Mouse (Mus musculus) forebrain, embryonic 12.5 days (tissue): Measurements from ENCODE around the gene Vps37b. TPM values are rescaled to one million over a fixed set of nuclear protein-coding genes. Genes with fewer than 3 reads are reported as not detected.
A peak's percentile ranks its signal among the peaks of the same experiment; 100 is the strongest.
"Not testable (repeated sequence)": the region's sequence is repeated elsewhere in the genome, so short reads cannot be mapped to it uniquely, and the experiment has no call there.

Experiments
- ATAC-seq: fragments of 200-750 bp; cut with Nextera tagmentation; 2 replicates; pipeline ENCODE4 v1.8.0; 2017; ENCODE audit warnings: moderate TSS enrichment; ENCODE audit not compliant: low FRiP score
- H3K27ac ChIP-seq: fragments of 300-500 bp; sonication (generic); 2 replicates; pipeline ENCODE4 v1.5.1; 2016; ENCODE audit warnings: mild to moderate bottlenecking
- H3K27me3 ChIP-seq: fragments of 300-500 bp; sonication (generic); 2 replicates; pipeline ENCODE4 v1.6.1; 2016; ENCODE audit warnings: mild to moderate bottlenecking
- H3K36me3 ChIP-seq: fragments of 300-500 bp; sonication (generic); replicated peaks from 2 replicates; pipeline ENCODE4 v1.6.1; 2016; ENCODE audit warnings: mild to moderate bottlenecking
- H3K4me1 ChIP-seq: fragments of 300-500 bp; sonication (generic); 2 replicates; pipeline ENCODE4 v1.6.1; 2016
- H3K4me2 ChIP-seq: fragments of 300-500 bp; sonication (generic); 2 replicates; pipeline ENCODE4 v1.6.1; 2016; ENCODE audit warnings: mild to moderate bottlenecking, moderate library complexity
- H3K4me3 ChIP-seq: fragments of 300-500 bp; sonication (generic); replicated peaks from 2 replicates; pipeline ENCODE4 v1.5.1; 2016; ENCODE audit warnings: mild to moderate bottlenecking
- H3K9ac ChIP-seq: fragments of 300-500 bp; sonication (generic); 2 replicates; pipeline ENCODE4 v1.6.1; 2016; ENCODE audit warnings: mild to moderate bottlenecking
- H3K9me3 ChIP-seq: fragments of 300-500 bp; sonication (generic); 2 replicates; pipeline ENCODE4 v1.6.1; 2016
- WGBS: fragments of 180-500 bp; shearing (Covaris S2); methylation state at CpG from one replicate; pipeline ENCODE4 v1.1.7; 2016; 5-methylcytosine and 5-hydroxymethylcytosine counted together
- polyA plus RNA-seq: library from polyadenylated mRNA; unstranded; fragments of >200 nt; fragmentation: Nextera tagmentation; extraction: Ambion mirVana; gene quantifications from 2 replicates; pipeline ENCODE4 v1.2.1, GENCODE M21; 2016

Gene Vps37b
- polyA plus RNA-seq, 1 experiment from 2014 or later: 70.5 TPM

- Histone ChIP-seq H3K4me1 (no peaks in the 10 kb centered on the region), H3K4me3 (no peak overlapping the region), H3K27ac (no peak overlapping the region), H3K36me3 (no peaks in the 10 kb centered on the region), H3K9ac (no peak overlapping the region), H3K27me3 (no peaks in the 10 kb centered on the region), H3K9me3 (no peaks in the 10 kb centered on the region), H3K4me2 (no peak overlapping the region)
- ATAC-seq: no peak
- WGBS: 76% methylated on average over 7 of the region's 7 CpGs
Measured at GRCm38 (mm10) chr5:124058749-124059148, 26.7 kb upstream of the Vps37b start.

- no peaks in the 10 kb centered on the region for H3K27me3 ChIP-seq
- no peak overlapping the region for H3K4me3 ChIP-seq
- no peak for ATAC-seq
- H3K9ac ChIP-seq: no peak overlapping the region
- no peaks in the 10 kb centered on the region for H3K9me3 ChIP-seq
- no peaks in the 10 kb centered on the region for H3K4me1 ChIP-seq
- no peak overlapping the region for H3K27ac ChIP-seq
- 47% methylated on average over 4 of the region's 4 CpGs for WGBS
- no peak overlapping the region for H3K4me2 ChIP-seq
- no peaks in the 10 kb centered on the region for H3K36me3 ChIP-seq
Measured at GRCm38 (mm10) chr5:124056956-124057355, 24.9 kb upstream of the Vps37b start.

- H3K27me3 ChIP-seq: no peaks in the 10 kb centered on the region
- no peaks in the 10 kb centered on the region for H3K4me1 ChIP-seq
- no peaks in the 10 kb centered on the region for H3K9me3 ChIP-seq
- H3K27ac ChIP-seq: no peak overlapping the region
- no peaks in the 10 kb centered on the region for H3K36me3 ChIP-seq
- no peak for ATAC-seq
- H3K9ac ChIP-seq: no peak overlapping the region
- H3K4me2 ChIP-seq: no peak overlapping the region
- no peak overlapping the region for H3K4me3 ChIP-seq
- 100% methylated on average over 1 of the region's 1 CpGs for WGBS
Measured at GRCm38 (mm10) chr5:124056219-124056618, 24.1 kb upstream of the Vps37b start.

- not testable (repeated sequence) for ATAC-seq, H3K4me3 ChIP-seq, H3K9ac ChIP-seq, H3K4me2 ChIP-seq, H3K9me3 ChIP-seq, H3K27me3 ChIP-seq, H3K36me3 ChIP-seq, H3K27ac ChIP-seq
- 94% methylated on average over 7 of the region's 7 CpGs for WGBS
- peaks cover 10% of the 10 kb centered on the region; the same call in 1 of the 2 replicates for H3K4me1 ChIP-seq
Measured at GRCm38 (mm10) chr5:124052641-124053040, 20.6 kb upstream of the Vps37b start.

GRCm38 (mm10) chr5:124051899-124052491 is 19.9 kb upstream of the Vps37b start:
- H3K4me2 ChIP-seq: no peak overlapping the region
- 85% methylated on average over 11 of the region's 11 CpGs for WGBS
- H3K27ac ChIP-seq: no peak overlapping the region
- no peaks in the 10 kb centered on the region for H3K9me3 ChIP-seq
- peaks cover 10% of the 10 kb centered on the region; the same call in 1 of the 2 replicates for H3K4me1 ChIP-seq
- ATAC-seq: no peak
- no peaks in the 10 kb centered on the region for H3K36me3 ChIP-seq
- H3K4me3 ChIP-seq: no peak overlapping the region
- no peak overlapping the region for H3K9ac ChIP-seq
- no peaks in the 10 kb centered on the region for H3K27me3 ChIP-seq

- Histone ChIP-seq H3K4me2 (no peak overlapping the region), H3K4me3 (no peak overlapping the region)
- WGBS: 71% methylated on average over 14 of the region's 14 CpGs
Measured at GRCm38 (mm10) chr5:124050095-124051050, 18.3 kb upstream of the Vps37b start.

GRCm38 (mm10) chr5:124049249-124050045 is 17.4 kb upstream of the Vps37b start:
- Histone ChIP-seq H3K27me3 (no peaks in the 10 kb centered on the region), H3K4me1 (peaks cover 17% of the 10 kb centered on the region; the same call in 1 of the 2 replicates), H3K4me3 (no peak overlapping the region), H3K36me3 (no peaks in the 10 kb centered on the region), H3K4me2 (no peak overlapping the region), H3K9me3 (no peaks in the 10 kb centered on the region), H3K27ac (peak overlapping the region; percentile 63; the same call in 1 of the 2 replicates), H3K9ac (0 out of 2 replicates have a peak overlapping the region, but pooled peaks have one; percentile 36)
- ATAC-seq: no peak
- WGBS: 71% methylated on average over 15 of the region's 15 CpGs

More at GRCm38 (mm10) chr5:124050095-124051050, 18.3 kb upstream of the Vps37b start:
- H3K27me3 ChIP-seq: no peaks in the 10 kb centered on the region
- H3K36me3 ChIP-seq: no peaks in the 10 kb centered on the region
- no peaks in the 10 kb centered on the region for H3K9me3 ChIP-seq
- H3K9ac ChIP-seq: 0 out of 2 replicates have a peak overlapping the region, but pooled peaks have one; percentile 36
- no peak for ATAC-seq
- peaks cover 15% of the 10 kb centered on the region; the same call in 1 of the 2 replicates for H3K4me1 ChIP-seq
- H3K27ac ChIP-seq: peak overlapping the region; percentile 63; the same call in 1 of the 2 replicates

- WGBS: 85% methylated on average over 7 of the region's 7 CpGs
- no peaks in the 10 kb centered on the region for H3K9me3 ChIP-seq
- no peak overlapping the region for H3K27ac ChIP-seq
- no peak overlapping the region for H3K4me3 ChIP-seq
- no peaks in the 10 kb centered on the region for H3K27me3 ChIP-seq
- no peak overlapping the region for H3K9ac ChIP-seq
- ATAC-seq: no peak
- no peaks in the 10 kb centered on the region for H3K36me3 ChIP-seq
- H3K4me2 ChIP-seq: no peak overlapping the region
- peaks cover 27% of the 10 kb centered on the region for H3K4me1 ChIP-seq
Measured at GRCm38 (mm10) chr5:124046741-124047401, 14.8 kb upstream of the Vps37b start.

GRCm38 (mm10) chr5:124045453-124046010 is 13.5 kb upstream of the Vps37b start:
- Histone ChIP-seq H3K9ac (no peak overlapping the region), H3K4me1 (peaks cover 27% of the 10 kb centered on the region), H3K36me3 (no peaks in the 10 kb centered on the region), H3K4me3 (no peak overlapping the region), H3K27ac (peak overlapping the region; percentile 14), H3K27me3 (no peaks in the 10 kb centered on the region), H3K9me3 (no peaks in the 10 kb centered on the region), H3K4me2 (no peak overlapping the region)
- ATAC-seq: no peak
- 37% methylated on average over 11 of the region's 11 CpGs for WGBS

GRCm38 (mm10) chr5:124043999-124044398 is 11.9 kb upstream of the Vps37b start:
- no peak overlapping the region for H3K9ac ChIP-seq
- H3K27me3 ChIP-seq: no peaks in the 10 kb centered on the region
- H3K36me3 ChIP-seq: no peaks in the 10 kb centered on the region
- WGBS: 70% methylated on average over 5 of the region's 5 CpGs
- H3K4me1 ChIP-seq: peaks cover 17% of the 10 kb centered on the region
- H3K9me3 ChIP-seq: no peaks in the 10 kb centered on the region
- peak overlapping the region; percentile 93 for H3K27ac ChIP-seq
- H3K4me2 ChIP-seq: peak overlapping the region; percentile 21; the same call in 1 of the 2 replicates
- H3K4me3 ChIP-seq: no peak overlapping the region
- ATAC-seq: no peak

GRCm38 (mm10) chr5:124043212-124043978 is 11.3 kb upstream of the Vps37b start:
- WGBS: 23% methylated on average over 10 of the region's 10 CpGs
- peak; percentile 91 for ATAC-seq
- no peak overlapping the region for H3K4me3 ChIP-seq
- H3K9ac ChIP-seq: 0 out of 2 replicates have a peak overlapping the region, but pooled peaks have one; percentile 17
- no peaks in the 10 kb centered on the region for H3K36me3 ChIP-seq
- H3K27ac ChIP-seq: peak overlapping the region; percentile 93
- H3K9me3 ChIP-seq: no peaks in the 10 kb centered on the region
- peak overlapping the region; percentile 21 for H3K4me2 ChIP-seq
- H3K27me3 ChIP-seq: no peaks in the 10 kb centered on the region
- peaks cover 17% of the 10 kb centered on the region for H3K4me1 ChIP-seq
